Mouse (Mus musculus): ENCODE results near the gene Eif4b. TPM values are rescaled to one million over a fixed set of nuclear protein-coding genes. Genes with fewer than 3 reads are reported as not detected.
A peak's percentile ranks its signal among the peaks of the same experiment; 100 is the strongest.

The Eif4b gene
- polyA plus RNA-seq, 1 experiment from 2014 or later: 100 TPM

GRCm38 (mm10) chr15:102116753-102117415 lies 43.3 kb downstream of the Eif4b start:
- peak overlapping the region; percentile 85 for H3K27ac ChIP-seq (ENCODE audit: low read depth, low read length)
- H3K4me2 ChIP-seq (ENCODE audit: low read length): no peak overlapping the region
- no peaks in the 10 kb centered on the region for H3K27me3 ChIP-seq (replicated peaks; ENCODE audit: control insufficient read depth, insufficient read depth, low read length)
- H3K36me3 ChIP-seq (ENCODE audit: control insufficient read depth, insufficient read depth, low read length): peaks cover 68% of the 10 kb centered on the region
- 48% methylated on average over 11 of the region's 11 CpGs for WGBS
- no peak overlapping the region for H3K4me3 ChIP-seq (ENCODE audit: low read depth, low read length)
- H3K9ac ChIP-seq (ENCODE audit: low read length): peak overlapping the region; percentile 18
- H3K9me3 ChIP-seq (replicated peaks; ENCODE audit: control insufficient read depth, low read length): no peaks in the 10 kb centered on the region
- peak; percentile 79 for ATAC-seq
- DNase-seq (ENCODE audit: low spot score): peak; percentile 79
- H3K4me1 ChIP-seq (ENCODE audit: control insufficient read depth, insufficient read depth, low read length): peaks cover 7% of the 10 kb centered on the region

GRCm38 (mm10) chr15:102117461-102118443 lies 44.2 kb downstream of the Eif4b start:
- DNase-seq (ENCODE audit: low spot score) (no peak), ATAC-seq (no peak)
- Histone ChIP-seq H3K27ac (ENCODE audit: low read depth, low read length) (peak overlapping the region; percentile 85), H3K27me3 (replicated peaks; ENCODE audit: control insufficient read depth, insufficient read depth, low read length) (no peaks in the 10 kb centered on the region), H3K9ac (ENCODE audit: low read length) (no peak overlapping the region; the same call in 1 of the 2 replicates), H3K4me1 (ENCODE audit: control insufficient read depth, insufficient read depth, low read length) (peaks cover 7% of the 10 kb centered on the region), H3K4me2 (ENCODE audit: low read length) (no peak overlapping the region), H3K4me3 (ENCODE audit: low read depth, low read length) (no peak overlapping the region), H3K36me3 (ENCODE audit: control insufficient read depth, insufficient read depth, low read length) (peaks cover 72% of the 10 kb centered on the region), H3K9me3 (replicated peaks; ENCODE audit: control insufficient read depth, low read length) (no peaks in the 10 kb centered on the region)
- WGBS: 80% methylated on average over 19 of the region's 19 CpGs

GRCm38 (mm10) chr15:102118591-102118990 lies 45.0 kb downstream of the Eif4b start:
- H3K36me3 ChIP-seq (ENCODE audit: control insufficient read depth, insufficient read depth, low read length): peaks cover 77% of the 10 kb centered on the region
- H3K27me3 ChIP-seq (replicated peaks; ENCODE audit: control insufficient read depth, insufficient read depth, low read length): no peaks in the 10 kb centered on the region
- no peak overlapping the region for H3K4me3 ChIP-seq (ENCODE audit: low read depth, low read length)
- H3K4me1 ChIP-seq (ENCODE audit: control insufficient read depth, insufficient read depth, low read length): peaks cover 7% of the 10 kb centered on the region
- H3K9me3 ChIP-seq (replicated peaks; ENCODE audit: control insufficient read depth, low read length): no peaks in the 10 kb centered on the region
- no peak overlapping the region for H3K4me2 ChIP-seq (ENCODE audit: low read length)
- no peak overlapping the region for H3K27ac ChIP-seq (ENCODE audit: low read depth, low read length)
- no peak overlapping the region for H3K9ac ChIP-seq (ENCODE audit: low read length)
- DNase-seq (ENCODE audit: low spot score): no peak
- no peak for ATAC-seq
- WGBS: 77% methylated on average over 4 of the region's 4 CpGs

- peaks cover 7% of the 10 kb centered on the region for H3K4me1 ChIP-seq (ENCODE audit: control insufficient read depth, insufficient read depth, low read length)
- H3K27ac ChIP-seq (ENCODE audit: low read depth, low read length): 0 out of 2 replicates have a peak overlapping the region, but pooled peaks have one; percentile 9
- H3K9me3 ChIP-seq (replicated peaks; ENCODE audit: control insufficient read depth, low read length): no peaks in the 10 kb centered on the region
- no peak overlapping the region for H3K4me2 ChIP-seq (ENCODE audit: low read length)
- ATAC-seq (no peak), DNase-seq (ENCODE audit: low spot score) (no peak)
- peaks cover 79% of the 10 kb centered on the region for H3K36me3 ChIP-seq (ENCODE audit: control insufficient read depth, insufficient read depth, low read length)
- no peak overlapping the region for H3K9ac ChIP-seq (ENCODE audit: low read length)
- 84% methylated on average over 8 of the region's 8 CpGs for WGBS
- no peak overlapping the region for H3K4me3 ChIP-seq (ENCODE audit: low read depth, low read length)
- H3K27me3 ChIP-seq (replicated peaks; ENCODE audit: control insufficient read depth, insufficient read depth, low read length): no peaks in the 10 kb centered on the region
These were observed 45.7 kb downstream of the Eif4b start for GRCm38 (mm10) chr15:102119121-102119830.

GRCm38 (mm10) chr15:102119831-102120170 lies 46.2 kb downstream of the Eif4b start:
- 0 out of 2 replicates have a peak overlapping the region, but pooled peaks have one; percentile 9 for H3K27ac ChIP-seq (ENCODE audit: low read depth, low read length)
- H3K4me1 ChIP-seq (ENCODE audit: control insufficient read depth, insufficient read depth, low read length): peaks cover 7% of the 10 kb centered on the region
- ATAC-seq (no peak), DNase-seq (ENCODE audit: low spot score) (no peak)
- no peaks in the 10 kb centered on the region for H3K9me3 ChIP-seq (replicated peaks; ENCODE audit: control insufficient read depth, low read length)
- no peak overlapping the region for H3K4me3 ChIP-seq (ENCODE audit: low read depth, low read length)
- no peak overlapping the region for H3K4me2 ChIP-seq (ENCODE audit: low read length)
- peaks cover 84% of the 10 kb centered on the region for H3K36me3 ChIP-seq (ENCODE audit: control insufficient read depth, insufficient read depth, low read length)
- WGBS: 63% methylated on average over 2 of the region's 2 CpGs
- H3K9ac ChIP-seq (ENCODE audit: low read length): no peak overlapping the region
- H3K27me3 ChIP-seq (replicated peaks; ENCODE audit: control insufficient read depth, insufficient read depth, low read length): no peaks in the 10 kb centered on the region

GRCm38 (mm10) chr15:102120530-102120929 lies 47.0 kb downstream of the Eif4b start:
- Histone ChIP-seq H3K4me2 (ENCODE audit: low read length) (no peak overlapping the region), H3K36me3 (ENCODE audit: control insufficient read depth, insufficient read depth, low read length) (peaks cover 85% of the 10 kb centered on the region), H3K9ac (ENCODE audit: low read length) (no peak overlapping the region), H3K27me3 (replicated peaks; ENCODE audit: control insufficient read depth, insufficient read depth, low read length) (no peaks in the 10 kb centered on the region), H3K9me3 (replicated peaks; ENCODE audit: control insufficient read depth, low read length) (no peaks in the 10 kb centered on the region), H3K27ac (ENCODE audit: low read depth, low read length) (no peak overlapping the region), H3K4me3 (ENCODE audit: low read depth, low read length) (no peak overlapping the region), H3K4me1 (ENCODE audit: control insufficient read depth, insufficient read depth, low read length) (peaks cover 7% of the 10 kb centered on the region)
- no peak for DNase-seq (ENCODE audit: low spot score)
- 89% methylated on average over 5 of the region's 5 CpGs for WGBS
- ATAC-seq: no peak

- no peaks in the 10 kb centered on the region for H3K9me3 ChIP-seq (replicated peaks; ENCODE audit: control insufficient read depth, low read length)
- DNase-seq (ENCODE audit: low spot score) (no peak), ATAC-seq (no peak)
- no peak overlapping the region for H3K4me3 ChIP-seq (ENCODE audit: low read depth, low read length)
- no peaks in the 10 kb centered on the region for H3K27me3 ChIP-seq (replicated peaks; ENCODE audit: control insufficient read depth, insufficient read depth, low read length)
- no peak overlapping the region for H3K27ac ChIP-seq (ENCODE audit: low read depth, low read length)
- H3K4me1 ChIP-seq (ENCODE audit: control insufficient read depth, insufficient read depth, low read length): no peaks in the 10 kb centered on the region
- H3K9ac ChIP-seq (ENCODE audit: low read length): no peak overlapping the region
- H3K4me2 ChIP-seq (ENCODE audit: low read length): no peak overlapping the region
- WGBS: 82% methylated on average over 2 of the region's 2 CpGs
- H3K36me3 ChIP-seq (ENCODE audit: control insufficient read depth, insufficient read depth, low read length): peaks cover 83% of the 10 kb centered on the region
These were observed 52.7 kb downstream of the Eif4b start for GRCm38 (mm10) chr15:102126303-102126702.

- DNase-seq (ENCODE audit: low spot score): no peak
- H3K4me1 ChIP-seq (ENCODE audit: control insufficient read depth, insufficient read depth, low read length): peaks cover 13% of the 10 kb centered on the region
- H3K27me3 ChIP-seq (replicated peaks; ENCODE audit: control insufficient read depth, insufficient read depth, low read length): no peaks in the 10 kb centered on the region
- WGBS: 95% methylated on average over 9 of the region's 9 CpGs
- H3K9me3 ChIP-seq (replicated peaks; ENCODE audit: control insufficient read depth, low read length): no peaks in the 10 kb centered on the region
- ATAC-seq: no peak
- no peak overlapping the region for H3K9ac ChIP-seq (ENCODE audit: low read length)
- no peak overlapping the region for H3K4me2 ChIP-seq (ENCODE audit: low read length)
- no peak overlapping the region for H3K27ac ChIP-seq (ENCODE audit: low read depth, low read length)
- no peak overlapping the region for H3K4me3 ChIP-seq (ENCODE audit: low read depth, low read length)
- peaks cover 50% of the 10 kb centered on the region for H3K36me3 ChIP-seq (ENCODE audit: control insufficient read depth, insufficient read depth, low read length)
These were observed 59.7 kb downstream of the Eif4b start for GRCm38 (mm10) chr15:102133314-102133713.
